In the genomic region with DNA sequence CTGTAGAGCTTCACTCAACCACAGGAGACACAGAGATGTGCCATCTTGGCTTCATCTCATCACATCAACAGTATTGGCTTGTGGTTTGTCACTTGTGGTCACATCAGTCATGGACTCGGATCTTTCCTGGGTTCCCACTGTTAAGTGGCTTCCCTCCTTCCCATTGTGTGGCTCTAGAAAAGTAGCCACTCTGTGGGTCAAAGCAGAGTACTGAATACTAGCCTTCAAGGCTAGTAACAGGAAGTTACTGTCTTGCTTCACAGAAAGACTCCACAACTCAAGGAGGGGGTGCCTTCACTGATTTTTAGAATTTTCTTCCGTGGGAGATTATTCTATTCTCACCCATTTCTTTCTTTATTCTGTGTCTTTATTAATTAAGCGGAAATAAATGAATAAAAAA, we compare ENCODE assay signal across 14 mouse cellular contexts.
"Had no signal": no experiment of that assay in that cellular context is flagged by ENCODE, and none has a peak within 500 bp of the region (broad histone marks: within the 10 kb centered on the region; RNA-seq: fewer than 3 reads in every experiment).

No protein-coding gene starts in this region.

- H3K27ac ChIP-seq: limb, embryonic 12.5 days; limb, embryonic 15.5 days; liver, embryonic 14.5 days; macrophage; midbrain, embryonic 13.5 days; stomach, postnatal 0 days had no signal

- DNase-seq: kidney, adult 18-20 months; kidney, adult 9 months; kidney, postnatal 14 days; left cerebral cortex, postnatal 4 days; liver, postnatal 0 days; lung, embryonic 14.5 days; thymus, adult 2 months; thymus, postnatal 14 days had no signal

- H3K4me3 ChIP-seq: limb, embryonic 12.5 days; limb, embryonic 15.5 days; midbrain, embryonic 13.5 days had no signal
